Comparison of ENCODE assay signal across 28 mouse cellular contexts in the genomic region with DNA sequence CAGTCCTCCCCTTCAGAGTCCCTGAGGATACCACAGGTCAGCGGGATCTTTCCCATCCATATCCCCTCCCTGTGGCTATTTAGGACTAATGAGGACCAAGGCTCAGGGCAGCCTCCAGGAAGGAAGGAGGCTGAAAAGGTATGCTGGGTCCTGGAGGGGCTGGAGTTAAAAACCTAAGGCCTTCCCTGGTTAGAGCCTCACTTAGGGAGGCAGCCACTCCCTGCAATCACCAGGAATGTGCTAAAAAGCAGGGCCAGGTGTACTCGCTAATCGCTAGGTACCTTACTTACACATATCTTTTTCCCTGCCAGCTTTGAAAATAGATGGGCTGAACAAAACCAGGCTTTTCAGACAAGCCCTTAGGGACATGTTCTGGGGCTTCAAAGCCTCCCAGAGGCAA. TPM values are rescaled to one million over a fixed set of nuclear protein-coding genes. Genes with fewer than 3 reads are reported as not detected.
DNase-seq lines count a peak whose midpoint lies in the region; ATAC-seq and TF ChIP-seq lines count a peak whose summit lies in the region.
"Had no signal": no experiment of that assay in that cellular context is flagged by ENCODE, and none has a peak within 500 bp of the region (broad histone marks: within the 10 kb centered on the region; RNA-seq: fewer than 3 reads in every experiment).

No protein-coding gene starts in this region.

- H3K27me3 ChIP-seq in kidney, postnatal 0 days (ENCODE audit: insufficient read depth, low read length) = no peaks in the 10 kb centered on the region
- no peaks in the 10 kb centered on the region for H3K27me3 ChIP-seq in lung, postnatal 0 days (replicated peaks; ENCODE audit: insufficient read depth, low read length)
- H3K27me3 ChIP-seq in embryonic facial prominence, embryonic 14.5 days (replicated peaks; ENCODE audit: control insufficient read depth, insufficient read depth, low read length) = no peaks in the 10 kb centered on the region
- H3K27me3 ChIP-seq: neural tube, embryonic 12.5 days had no signal

- WGBS in kidney, postnatal 0 days = 65% methylated on average over 3 of the region's 3 CpGs
- 70% methylated on average over 3 of the region's 3 CpGs for WGBS in lung, postnatal 0 days
- 44% methylated on average over 3 of the region's 3 CpGs for WGBS in embryonic facial prominence, embryonic 14.5 days

- no peaks in the 10 kb centered on the region for H3K9me3 ChIP-seq in kidney, postnatal 0 days (replicated peaks; ENCODE audit: low read length)
- no peaks in the 10 kb centered on the region for H3K9me3 ChIP-seq in lung, postnatal 0 days (ENCODE audit: low read length)
- no peaks in the 10 kb centered on the region for H3K9me3 ChIP-seq in embryonic facial prominence, embryonic 14.5 days (ENCODE audit: control insufficient read depth, low read length)
- H3K9me3 ChIP-seq: heart, embryonic 12.5 days; hindbrain, embryonic 10.5 days; neural tube, embryonic 12.5 days had no signal

- no peaks in the 10 kb centered on the region for H3K36me3 ChIP-seq in kidney, postnatal 0 days (ENCODE audit: insufficient read depth, low read length)
- no peaks in the 10 kb centered on the region for H3K36me3 ChIP-seq in lung, postnatal 0 days (ENCODE audit: insufficient read depth, low read length)
- H3K36me3 ChIP-seq in embryonic facial prominence, embryonic 14.5 days (ENCODE audit: control insufficient read depth, insufficient read depth, low read length) = no peaks in the 10 kb centered on the region
- H3K36me3 ChIP-seq: heart, embryonic 12.5 days; hindbrain, embryonic 10.5 days; neural tube, embryonic 12.5 days had no signal

- intact Hi-C loops in heart, postnatal 14 days (cut with DNase I) = no loop called here

- TF ChIP-seq EP300 in lung, postnatal 0 days (IDR thresholded peaks at IDR 0.05) = no peak

- H3K4me3 ChIP-seq in kidney, postnatal 0 days (replicated peaks; ENCODE audit: low read depth, low read length) = no peak overlapping the region
- no peak overlapping the region for H3K4me3 ChIP-seq in lung, postnatal 0 days (ENCODE audit: low read depth, low read length)
- H3K4me3 ChIP-seq in embryonic facial prominence, embryonic 14.5 days (ENCODE audit: low read depth, low read length) = no peak overlapping the region
- H3K4me3 ChIP-seq: erythroblast, embryonic 14.5 days; heart, adult 2 months; heart, embryonic 12.5 days; hindbrain, embryonic 10.5 days; layer of hippocampus, adult 2 months; neural tube, embryonic 12.5 days had no signal

- no peak overlapping the region for H3K4me2 ChIP-seq in kidney, postnatal 0 days (ENCODE audit: low read length)
- H3K4me2 ChIP-seq in lung, postnatal 0 days (replicated peaks; ENCODE audit: low read depth, low read length) = no peak overlapping the region
- H3K4me2 ChIP-seq in embryonic facial prominence, embryonic 14.5 days (ENCODE audit: low read depth, low read length) = no peak overlapping the region
- H3K4me2 ChIP-seq: heart, embryonic 12.5 days; midbrain, embryonic 11.5 days; neural tube, embryonic 12.5 days had no signal

- peaks cover 10% of the 10 kb centered on the region; the same call in 1 of the 2 replicates for H3K4me1 ChIP-seq in kidney, postnatal 0 days (replicated peaks; ENCODE audit: insufficient read depth, low read length)
- H3K4me1 ChIP-seq in lung, postnatal 0 days (ENCODE audit: insufficient read depth, low read depth, low read length) = no peaks in the 10 kb centered on the region
- peaks cover 21% of the 10 kb centered on the region for H3K4me1 ChIP-seq in embryonic facial prominence, embryonic 14.5 days (ENCODE audit: control insufficient read depth, insufficient read depth, low read length)
- H3K4me1 ChIP-seq: neural tube, embryonic 12.5 days had no signal

- no peak for DNase-seq in kidney, postnatal 0 days (ENCODE audit: low spot score)
- DNase-seq in kidney, postnatal 4 days = no peak
- DNase-seq in lung, postnatal 0 days (ENCODE audit: low spot score) = no peak
- no peak for DNase-seq in lung, postnatal 36 days
- peak; percentile 71 for DNase-seq in embryonic facial prominence, embryonic 14.5 days (ENCODE audit: low spot score)
- DNase-seq in layer of hippocampus, adult 8-10 months (ENCODE audit: low spot score in 2 of 2) = no peak
- no peak for DNase-seq in heart, postnatal 14 days
- DNase-seq: adrenal gland, postnatal 14 days; cerebellum, adult 11 months; heart, adult 2 months; kidney, adult 18-20 months; kidney, postnatal 25 days; liver; lung, postnatal 10 days; right cerebral cortex, adult 18-20 months; spleen, adult 18-20 months had no signal

- no peak overlapping the region for H3K9ac ChIP-seq in kidney, postnatal 0 days (ENCODE audit: low read depth, low read length)
- no peak overlapping the region for H3K9ac ChIP-seq in lung, postnatal 0 days (replicated peaks; ENCODE audit: low read depth)
- H3K9ac ChIP-seq in embryonic facial prominence, embryonic 14.5 days (ENCODE audit: low read depth, low read length) = no peak overlapping the region
- H3K9ac ChIP-seq: heart, embryonic 12.5 days; liver, embryonic 14.5 days; neural tube, embryonic 12.5 days had no signal

- ATAC-seq in kidney, postnatal 0 days (replicated peaks; ENCODE audit: low FRiP score, low read depth) = no peak
- ATAC-seq in lung, postnatal 0 days = peak; percentile 41
- peak; percentile 78; the same call in 1 of the 2 replicates for ATAC-seq in embryonic facial prominence, embryonic 14.5 days (ENCODE audit: low read depth)
- ATAC-seq: forebrain, embryonic 16.5 days; hindbrain, embryonic 16.5 days; midbrain, embryonic 16.5 days had no signal

- 0 out of 2 replicates have a peak overlapping the region, but pooled peaks have one; percentile 42 for H3K27ac ChIP-seq in kidney, postnatal 0 days
- no peak overlapping the region for H3K27ac ChIP-seq in lung, postnatal 0 days (ENCODE audit: low read length)
- H3K27ac ChIP-seq in embryonic facial prominence, embryonic 14.5 days (replicated peaks; ENCODE audit: low read depth, low read length) = peak overlapping the region; percentile 67
- H3K27ac ChIP-seq: heart, adult 2 months; hindbrain, embryonic 10.5 days; layer of hippocampus, adult 2 months; liver, embryonic 14.5 days; neural tube, embryonic 12.5 days had no signal

- TF ChIP-seq CTCF in kidney, postnatal 0 days (IDR thresholded peaks at IDR 0.05; ENCODE audit: low read depth) = no peak
- no peak for TF ChIP-seq CTCF in lung, postnatal 0 days (IDR thresholded peaks at IDR 0.05)

RNA-seq across cellular contexts. Expression of gene Dact2, which starts 21.2 kb away (rescaled TPM):
- 14.8 and 16.0 TPM in 2 replicates for polyA plus RNA-seq in kidney, postnatal 0 days (2015; fragmentation: Nextera tagmentation; extraction: Ambion mirVana)
- polyA plus RNA-seq in lung, postnatal 0 days (2015; fragmentation: Nextera tagmentation; extraction: Ambion mirVana) = 2.5 and 2.6 TPM in 2 replicates
- polyA plus RNA-seq in embryonic facial prominence, embryonic 14.5 days (2014; fragmentation: Nextera tagmentation; extraction: Ambion mirVana) = 3.4 and 4.4 TPM in 2 replicates
- total RNA-seq in layer of hippocampus, adult 8-10 months (2022) = 10 to 100 TPM; 22.7 to 26.5 (median 24.3) TPM
- total RNA-seq in heart, postnatal 14 days (2021) = 1 to 10 TPM; 1.9 to 2.5 TPM
- total RNA-seq: common myeloid progenitor, adult 5-6 weeks; megakaryocyte, adult 5-6 weeks had no signal
- polyA plus RNA-seq: erythroblast, embryonic 14.5 days had no signal
